Mouse (Mus musculus) G1E-ER4 (cell line): ENCODE results near the gene Gde1. TPM values are rescaled to one million over a fixed set of nuclear protein-coding genes. Genes with fewer than 3 reads are reported as not detected.

Experiments used
- GATA1 ChIP-seq: IDR thresholded peaks from one replicate; pipeline ENCODE4 v1.8.0; 2012; ENCODE audit warnings: low read length, inconsistent platforms
- polyA plus RNA-seq: library from polyadenylated mRNA; stranded (reverse); fragments of >175 nt; gene quantifications from 2 replicates; pipeline ENCODE4 v1.2.3, GENCODE M21; 2012

Gde1 gene
- polyA plus RNA-seq, 1 experiment, result 35.9 TPM

DNA sequence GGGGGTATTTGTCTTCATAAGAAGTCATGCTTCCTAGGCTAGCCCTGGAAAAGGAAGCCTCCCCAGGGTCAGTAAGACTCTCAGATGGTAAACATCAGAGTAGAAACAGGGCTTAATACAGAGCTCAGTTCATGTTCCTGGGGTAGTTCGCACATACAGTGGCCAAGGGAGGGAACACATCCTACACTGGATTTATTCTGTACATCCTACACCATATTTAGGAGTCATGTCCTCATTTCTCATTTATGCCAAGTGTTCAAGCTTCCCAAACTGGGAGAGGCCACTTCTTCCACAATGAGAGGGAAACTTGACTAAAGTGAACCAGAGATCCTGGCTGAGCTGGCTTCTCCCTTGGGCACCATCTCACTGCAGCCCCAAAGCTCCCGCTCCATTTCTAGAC lies 37.8 kb downstream of the Gde1 start:
- no peak for TF ChIP-seq GATA1

DNA sequence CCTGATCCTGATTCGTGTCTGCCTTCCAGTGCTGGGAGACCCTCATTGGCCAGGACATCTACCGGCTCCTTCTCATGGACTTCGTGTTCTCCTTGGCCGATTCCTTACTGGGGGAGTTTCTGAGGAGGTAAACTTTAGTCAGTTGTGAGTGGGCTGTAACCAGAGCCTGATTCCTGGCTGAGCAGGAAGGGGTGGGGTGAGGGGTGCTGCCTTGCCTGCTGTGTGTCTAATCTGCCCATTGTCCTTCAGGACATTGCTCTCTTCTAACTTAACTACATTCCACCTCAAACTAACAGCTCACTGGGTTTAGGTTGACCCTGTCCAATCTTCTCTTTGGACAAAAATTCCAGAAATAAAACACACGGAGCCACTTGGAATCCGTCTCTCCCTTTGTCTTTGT lies 48.8 kb downstream of the Gde1 start:
- TF ChIP-seq GATA1, result no peak

DNA sequence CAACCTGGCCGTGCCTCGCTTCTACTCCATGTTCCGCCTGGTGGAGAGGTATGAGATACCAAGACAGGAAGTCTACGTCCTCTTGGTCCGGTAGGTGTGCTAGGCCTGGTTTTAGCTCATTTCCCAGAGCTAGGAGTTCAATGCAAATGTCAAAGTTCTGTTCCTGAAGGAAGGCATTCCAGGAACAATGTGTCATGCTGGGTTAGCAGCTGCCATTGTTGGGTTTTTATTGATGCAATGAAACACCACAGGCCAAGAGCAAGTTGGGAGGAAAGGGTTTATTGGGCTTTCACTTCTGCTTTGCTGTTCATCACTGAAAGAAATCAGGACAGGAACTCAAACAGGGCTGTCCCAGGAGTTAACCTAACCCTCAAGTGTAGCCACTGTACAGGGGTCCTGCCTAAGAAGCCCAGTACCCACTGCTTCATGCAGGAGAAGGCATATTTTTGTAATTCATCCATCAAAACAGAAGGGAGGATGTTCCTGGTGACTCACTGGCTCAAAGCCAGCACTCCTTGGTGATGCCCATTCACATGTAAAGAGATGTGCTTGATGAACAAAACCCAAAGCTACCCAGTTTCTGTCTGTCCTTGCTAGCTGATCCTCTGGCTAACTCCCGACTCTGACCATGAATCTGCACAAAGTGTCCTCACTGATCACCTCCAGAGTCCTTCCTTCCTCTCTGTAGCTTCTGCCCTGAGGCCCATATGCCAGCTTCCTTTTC lies 52.8 kb downstream of the Gde1 start:
- TF ChIP-seq GATA1, result no peak

DNA sequence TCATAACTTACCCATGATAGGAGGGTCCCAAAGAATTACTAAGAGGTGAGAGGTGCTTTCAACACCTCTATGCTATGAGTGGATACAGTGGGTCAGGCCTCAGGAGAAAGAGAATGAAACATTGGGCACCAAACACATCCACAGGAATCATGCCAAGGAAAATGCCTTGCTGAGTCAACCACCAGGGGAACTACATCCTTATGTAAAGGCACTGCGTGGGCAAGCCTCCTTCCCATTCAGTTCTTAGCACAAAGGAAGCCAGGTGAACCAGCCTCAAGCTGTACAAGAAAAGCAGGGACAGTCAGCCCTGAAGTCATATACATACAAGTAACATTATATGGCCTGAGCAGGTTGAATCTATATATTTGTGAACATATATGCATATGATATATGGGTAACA lies 54.7 kb downstream of the Gde1 start:
- TF ChIP-seq GATA1, result no peak

GRCm38 (mm10) chr7:118650119-118650518 lies 55.5 kb downstream of the Gde1 start:
- no peak for TF ChIP-seq GATA1

GRCm38 (mm10) chr7:118649328-118649727 lies 56.2 kb downstream of the Gde1 start:
- TF ChIP-seq GATA1, result no peak

DNA sequence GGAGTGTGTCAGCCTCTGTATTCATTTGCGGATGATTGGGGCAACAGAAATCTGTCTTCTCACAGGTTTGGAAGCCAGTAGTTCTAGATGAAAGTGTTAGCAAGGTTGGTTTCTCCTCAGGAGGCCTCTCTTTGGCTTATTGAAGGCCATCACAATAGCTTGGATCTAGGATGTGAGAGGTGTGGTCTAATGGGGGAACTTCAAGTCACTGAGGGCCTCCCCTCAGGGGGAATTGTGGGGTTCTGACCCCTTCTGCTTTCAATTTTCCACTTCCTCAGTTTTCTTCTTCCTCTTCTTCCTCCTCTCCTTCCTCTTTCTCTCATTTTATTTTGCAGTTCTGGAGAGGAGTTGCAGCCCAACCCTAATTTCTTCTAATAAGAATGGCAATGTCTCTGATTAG lies 59.3 kb downstream of the Gde1 start:
- no peak for TF ChIP-seq GATA1

Other genes with a start within 250 kb of the Gde1 start
- gene Itpripl2, start 213.8 kb downstream of the Gde1 start, polyA plus RNA-seq, result not detected in 2 replicates
- gene Coq7, start 172.4 kb downstream of the Gde1 start, polyA plus RNA-seq, result 35.3 and 48.4 TPM in 2 replicates
- not detected in 2 replicates for gene Tmc7, start 121.0 kb downstream of the Gde1 start, polyA plus RNA-seq
- not detected in 2 replicates for gene Tmc5, start 108.5 kb downstream of the Gde1 start, polyA plus RNA-seq
- 1.0 and 1.2 TPM in 2 replicates for gene Ccp110, start 6.8 kb upstream of the Gde1 start, polyA plus RNA-seq
- gene Vps35l, start 34.4 kb upstream of the Gde1 start, polyA plus RNA-seq, result 8.0 and 21.0 TPM in 2 replicates
- gene Iqck, start 150.0 kb upstream of the Gde1 start, polyA plus RNA-seq, result 0.11 and 0.29 TPM in 2 replicates
- 11.4 and 11.6 TPM in 2 replicates for gene Knop1, start 150.5 kb upstream of the Gde1 start, polyA plus RNA-seq